ENCODE assay signal across 24 mouse cellular contexts in genomic region chr2:156956306-156956705, GRCm38 (mm10). TPM values are rescaled to one million over a fixed set of nuclear protein-coding genes. Genes with fewer than 3 reads are reported as not detected.
A peak's percentile ranks its signal among the peaks of the same experiment; 100 is the strongest.
DNase-seq lines count a peak whose midpoint lies in the region; ATAC-seq lines count a peak whose summit lies in the region.
"Had no signal": no experiment of that assay in that cellular context is flagged by ENCODE, and none has a peak within 500 bp of the region (broad histone marks: within the 10 kb centered on the region; RNA-seq: fewer than 3 reads in every experiment).

No protein-coding gene starts in this region.

- 27% methylated on average over 7 of the region's 7 CpGs for WGBS in liver, embryonic 12.5 days (ENCODE audit: insufficient replicate concordance)
- WGBS in forebrain, embryonic 14.5 days = 84% methylated on average over 7 of the region's 7 CpGs

- peak overlapping the region; percentile 18 for H3K4me2 ChIP-seq in liver, embryonic 12.5 days
- no peak overlapping the region for H3K4me2 ChIP-seq in forebrain, embryonic 14.5 days (ENCODE audit: low read length)
- H3K4me2 ChIP-seq: heart, embryonic 12.5 days; midbrain, embryonic 13.5 days had no signal

- H3K27ac ChIP-seq in liver, embryonic 12.5 days = peak overlapping the region; percentile 74
- no peak overlapping the region for H3K27ac ChIP-seq in forebrain, embryonic 14.5 days (ENCODE audit: low read depth, low read length)
- H3K27ac ChIP-seq: midbrain, embryonic 13.5 days had no signal

- H3K9me3 ChIP-seq in liver, embryonic 12.5 days (replicated peaks) = no peaks in the 10 kb centered on the region
- H3K9me3 ChIP-seq in forebrain, embryonic 14.5 days (replicated peaks; ENCODE audit: control insufficient read depth, low read length) = no peaks in the 10 kb centered on the region
- H3K9me3 ChIP-seq: heart, embryonic 12.5 days; midbrain, embryonic 13.5 days had no signal

- peaks cover 37% of the 10 kb centered on the region for H3K36me3 ChIP-seq in liver, embryonic 12.5 days
- H3K36me3 ChIP-seq in forebrain, embryonic 14.5 days (ENCODE audit: control insufficient read depth, insufficient read depth, low read length) = peaks cover 2% of the 10 kb centered on the region; the same call in 1 of the 2 replicates
- H3K36me3 ChIP-seq: heart, embryonic 12.5 days; midbrain, embryonic 13.5 days had no signal

- peak; percentile 74 for DNase-seq in c-Kit-positive CD71-positive TER-119-negative erythroid progenitor cells, embryonic 14.5 days (ENCODE audit: low read depth)
- DNase-seq in spleen, postnatal 36 days (ENCODE audit: low spot score in 2 of 2) = no peak
- DNase-seq in kidney, adult 11 months = no peak
- no peak for DNase-seq in forebrain, embryonic 14.5 days (ENCODE audit: low spot score)
- DNase-seq: adrenal gland, postnatal 25 days; B cell, adult 2 months; cerebellum, adult 11-12 months; cerebellum, postnatal 25 days; gastrocnemius, postnatal 14 days; heart, adult 11 months; heart, postnatal 10 days; kidney, adult 8-10 months; kidney, postnatal 10 days; lung, adult 18-20 months; lung, postnatal 10 days; retina, postnatal 1 day; right cerebral cortex, postnatal 4 days had no signal

- ATAC-seq in erythroid progenitor cell, adult 5-6 weeks (replicated peaks; ENCODE audit: low FRiP score, poor library complexity, severe bottlenecking) = peak; percentile 43; the same call in 1 of the 2 replicates
- peak; percentile 91 for ATAC-seq in liver, embryonic 12.5 days
- peak; percentile 89 for ATAC-seq in megakaryocyte progenitor cell, adult 5-6 weeks (replicated peaks; ENCODE audit: poor library complexity)
- no peak for ATAC-seq in forebrain, embryonic 14.5 days
- ATAC-seq: activated CD4-positive, CD25-positive, alpha-beta regulatory T cell, adult 4 months; forebrain, embryonic 16.5 days; midbrain, embryonic 13.5 days had no signal

- H3K4me3 ChIP-seq in liver, embryonic 12.5 days = no peak overlapping the region
- H3K4me3 ChIP-seq in forebrain, embryonic 14.5 days (ENCODE audit: low read depth, low read length) = no peak overlapping the region
- H3K4me3 ChIP-seq: heart, embryonic 12.5 days; midbrain, embryonic 13.5 days had no signal

- peaks cover 69% of the 10 kb centered on the region for H3K4me1 ChIP-seq in liver, embryonic 12.5 days
- no peaks in the 10 kb centered on the region for H3K4me1 ChIP-seq in forebrain, embryonic 14.5 days (ENCODE audit: control insufficient read depth, insufficient read depth, low read length)
- H3K4me1 ChIP-seq: midbrain, embryonic 13.5 days had no signal

- H3K9ac ChIP-seq in liver, embryonic 12.5 days = peak overlapping the region; percentile 56
- no peak overlapping the region for H3K9ac ChIP-seq in forebrain, embryonic 14.5 days (ENCODE audit: low read length)
- H3K9ac ChIP-seq: heart, embryonic 12.5 days; midbrain, embryonic 13.5 days had no signal

- no peaks in the 10 kb centered on the region for H3K27me3 ChIP-seq in liver, embryonic 12.5 days (replicated peaks)
- H3K27me3 ChIP-seq in forebrain, embryonic 14.5 days (replicated peaks; ENCODE audit: control insufficient read depth, insufficient read depth, low read length) = no peaks in the 10 kb centered on the region
- H3K27me3 ChIP-seq: heart, embryonic 12.5 days; midbrain, embryonic 13.5 days had no signal

RNA-seq across cellular contexts. Expression of gene Ndrg3, which starts 35.5 kb away (rescaled TPM):
- 16.6 and 21.4 TPM in 2 replicates for total RNA-seq in erythroid progenitor cell, adult 5-6 weeks (2015; ENCODE audit: low replicate concordance)
- 11.7 and 14.6 TPM in 2 replicates for total RNA-seq in erythroid progenitor cell, adult 5-6 weeks (2017; ENCODE audit: low replicate concordance)
- polyA plus RNA-seq in liver, embryonic 12.5 days (2016; fragmentation: Nextera tagmentation; extraction: Ambion mirVana) = 55.4 and 56.4 TPM in 2 replicates
- 24.9 and 27.1 TPM in 2 replicates for total RNA-seq in megakaryocyte progenitor cell, adult 5-6 weeks (2015)
- total RNA-seq in megakaryocyte progenitor cell, adult 5-6 weeks (2017) = 24.2 and 28.5 TPM in 2 replicates
- 93.6 and 106 TPM in 2 replicates for polyA plus RNA-seq in forebrain, embryonic 14.5 days (2014; fragmentation: Nextera tagmentation; extraction: Ambion mirVana)

RNA-seq across cellular contexts. Expression of gene Dsn1, which starts 50.6 kb away (rescaled TPM):
- total RNA-seq in erythroid progenitor cell, adult 5-6 weeks (2015; ENCODE audit: low replicate concordance) = 56.9 and 59.5 TPM in 2 replicates
- total RNA-seq in erythroid progenitor cell, adult 5-6 weeks (2017; ENCODE audit: low replicate concordance) = 62.4 and 101 TPM in 2 replicates
- polyA plus RNA-seq in liver, embryonic 12.5 days (2016; fragmentation: Nextera tagmentation; extraction: Ambion mirVana) = 38.7 TPM in 2 replicates
- total RNA-seq in megakaryocyte progenitor cell, adult 5-6 weeks (2015) = 15.0 and 17.1 TPM in 2 replicates
- total RNA-seq in megakaryocyte progenitor cell, adult 5-6 weeks (2017) = 68.2 and 78.2 TPM in 2 replicates
- polyA plus RNA-seq in forebrain, embryonic 14.5 days (2014; fragmentation: Nextera tagmentation; extraction: Ambion mirVana) = 24.5 and 27.7 TPM in 2 replicates
